Mouse (Mus musculus) cerebellum, adult 9-11 months (tissue): ENCODE measurements around the gene Rnf212b.

Experiments used
- DNase-seq: peaks from one replicate; pipeline ENCODE4 v3.0.0; 2022

The Rnf212b gene

DNA sequence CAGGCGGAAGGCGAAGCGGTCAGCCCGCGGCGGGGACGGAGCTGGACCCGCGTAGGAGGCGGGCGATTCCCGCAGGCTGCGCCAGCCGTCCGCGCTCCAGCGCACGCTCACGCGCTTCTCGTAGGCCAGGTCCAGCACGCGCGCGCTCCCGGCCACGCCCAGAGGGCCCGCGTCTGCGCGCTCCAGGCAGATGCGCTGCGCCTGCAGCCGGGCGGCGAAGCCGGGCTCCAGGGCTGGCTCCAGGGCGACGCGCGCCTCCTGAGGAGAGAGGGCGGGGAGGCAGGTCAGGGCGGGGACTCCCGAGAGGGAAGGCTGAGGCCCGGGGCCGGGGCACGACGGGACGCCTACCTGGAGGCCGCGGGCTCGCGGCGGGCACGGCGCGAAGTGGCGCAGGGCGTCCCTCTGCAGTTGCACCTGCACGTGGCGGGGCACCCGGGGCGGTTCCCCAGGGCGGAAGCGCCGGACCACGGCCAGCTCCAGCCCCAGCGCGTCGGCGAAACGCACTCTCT lies 62.7 kb downstream of the Rnf212b start:
- peak; percentile 96 for DNase-seq

DNA sequence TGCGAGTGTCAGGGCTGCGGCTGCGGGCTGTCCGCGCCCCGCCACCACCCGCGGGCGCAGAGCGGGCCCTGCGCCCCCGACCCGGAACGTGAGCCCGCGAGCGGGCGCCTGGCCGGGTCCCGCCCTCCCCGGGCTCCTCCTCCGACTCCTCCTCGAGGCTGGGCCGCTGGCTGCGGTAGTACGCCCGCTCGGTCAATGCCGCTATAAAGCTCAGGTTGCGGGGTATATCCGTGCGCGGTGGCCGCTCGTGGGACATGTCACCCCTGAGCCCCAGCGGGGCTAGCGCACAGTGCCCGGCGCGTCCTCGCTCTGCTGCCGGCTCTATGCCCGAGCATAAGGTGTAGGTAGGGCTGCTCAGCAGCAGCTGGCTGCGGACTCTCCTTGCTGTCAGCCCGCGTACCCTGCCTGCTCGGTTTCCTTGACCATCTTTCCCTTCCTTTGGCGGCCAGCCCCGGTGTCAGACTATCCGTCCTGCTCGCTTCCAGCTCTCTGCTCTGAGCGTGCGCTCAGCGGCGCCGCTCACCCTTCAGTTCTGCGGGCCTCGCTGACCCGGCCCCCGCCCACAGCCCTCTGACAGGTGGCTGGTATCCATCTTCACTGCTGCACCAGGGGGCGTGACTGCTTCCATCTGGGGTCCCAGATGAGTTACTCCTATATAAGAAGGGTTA lies 63.2 kb downstream of the Rnf212b start, which contains the start of gene Ppp1r3e:
Gene Ppp1r3e (minus strand): TSS at position 503 of the 668 bp plus-strand sequence.
- DNase-seq: peak; percentile 84

DNA sequence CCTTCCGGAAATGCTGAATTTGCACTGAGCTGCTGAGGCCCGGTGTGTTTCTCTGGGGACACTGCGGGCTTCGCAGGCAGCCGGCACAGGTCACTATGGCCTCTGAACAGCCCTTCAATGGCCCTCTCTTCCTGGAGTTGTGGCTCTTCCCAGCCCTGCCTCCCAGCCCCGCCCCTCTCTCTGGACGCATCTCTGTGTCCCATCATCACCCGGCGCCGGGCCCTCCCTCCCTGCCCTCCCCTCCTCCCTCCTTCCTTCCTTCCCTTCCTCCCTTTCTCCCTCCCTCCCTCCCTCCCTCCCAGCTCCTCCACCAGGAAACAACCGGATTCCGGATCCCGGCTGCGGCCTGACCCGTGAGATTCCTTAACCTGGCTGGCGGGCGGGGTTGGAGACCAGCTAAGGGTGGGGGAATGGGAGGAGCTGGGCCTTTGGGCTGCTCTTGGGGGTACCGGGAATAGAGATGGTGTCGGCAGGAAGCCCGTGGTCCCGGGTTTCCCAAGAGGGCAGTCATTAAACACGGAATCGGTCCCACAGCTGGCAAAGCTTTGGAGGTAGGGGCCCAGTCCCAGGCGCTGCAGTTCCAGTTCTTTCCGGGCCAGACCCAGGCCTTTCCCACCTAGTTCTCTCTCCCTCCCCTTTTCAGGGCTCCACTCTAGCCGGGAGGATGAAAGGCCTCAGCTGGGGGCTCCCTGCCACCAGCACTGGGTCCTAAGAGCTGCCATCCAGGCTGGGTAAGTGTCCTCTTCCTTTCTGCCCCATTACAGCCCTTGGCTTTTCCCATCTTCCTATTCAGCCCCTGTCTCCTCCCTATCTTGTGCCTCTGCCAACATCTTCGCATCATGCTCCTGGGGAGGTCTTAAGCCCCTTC lies 69.4 kb downstream of the Rnf212b start, which contains the start of the genes Bcl2l2 and Gm20521:
Gene Bcl2l2 (plus strand): TSS at position 224 of the 868 bp plus-strand sequence.
Gene Gm20521 (plus strand): TSS at position 288 of the 868 bp plus-strand sequence.
- DNase-seq: peak; percentile 88

DNA sequence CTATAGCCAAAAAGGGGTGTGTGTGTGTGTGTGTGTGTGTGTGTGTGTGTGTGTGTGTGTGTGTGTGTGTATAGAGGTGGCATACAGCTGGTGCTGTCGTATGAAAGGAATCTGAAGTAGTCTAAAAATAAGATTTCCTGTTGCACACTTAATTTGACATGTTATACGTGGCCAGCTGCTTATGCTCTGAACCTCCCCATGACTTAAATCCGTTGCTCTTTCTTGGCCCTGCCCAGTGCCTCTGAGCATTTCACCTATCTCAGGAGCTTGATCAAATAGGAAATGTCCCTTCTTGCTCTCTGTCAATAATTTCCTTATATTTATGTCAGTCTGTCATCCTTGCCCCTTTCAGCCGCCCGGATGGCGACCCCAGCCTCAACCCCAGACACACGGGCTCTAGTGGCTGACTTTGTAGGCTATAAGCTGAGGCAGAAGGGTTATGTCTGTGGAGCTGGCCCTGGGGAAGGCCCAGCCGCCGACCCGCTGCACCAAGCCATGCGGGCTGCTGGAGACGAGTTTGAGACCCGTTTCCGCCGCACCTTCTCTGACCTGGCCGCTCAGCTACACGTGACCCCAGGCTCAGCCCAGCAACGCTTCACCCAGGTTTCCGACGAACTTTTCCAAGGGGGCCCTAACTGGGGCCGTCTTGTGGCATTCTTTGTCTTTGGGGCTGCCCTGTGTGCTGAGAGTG lies 70.2 kb downstream of the Rnf212b start:
- peak; percentile 47 for DNase-seq

DNA sequence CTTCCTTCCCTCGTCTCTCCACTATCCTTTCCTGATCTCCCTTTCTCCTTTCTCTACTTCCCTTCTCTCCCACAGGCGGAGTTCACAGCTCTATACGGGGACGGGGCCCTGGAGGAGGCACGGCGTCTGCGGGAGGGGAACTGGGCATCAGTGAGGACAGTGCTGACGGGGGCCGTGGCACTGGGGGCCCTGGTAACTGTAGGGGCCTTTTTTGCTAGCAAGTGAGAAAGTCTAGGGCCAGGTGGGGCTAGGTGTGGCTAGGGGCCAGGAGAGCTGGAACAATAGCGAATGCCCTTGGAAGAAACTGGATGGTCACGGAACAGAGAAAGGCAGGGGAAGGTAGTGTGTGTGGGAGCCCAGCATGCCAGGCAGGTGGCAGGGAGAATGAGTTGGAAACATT lies 71.4 kb downstream of the Rnf212b start:
- no peak for DNase-seq

DNA sequence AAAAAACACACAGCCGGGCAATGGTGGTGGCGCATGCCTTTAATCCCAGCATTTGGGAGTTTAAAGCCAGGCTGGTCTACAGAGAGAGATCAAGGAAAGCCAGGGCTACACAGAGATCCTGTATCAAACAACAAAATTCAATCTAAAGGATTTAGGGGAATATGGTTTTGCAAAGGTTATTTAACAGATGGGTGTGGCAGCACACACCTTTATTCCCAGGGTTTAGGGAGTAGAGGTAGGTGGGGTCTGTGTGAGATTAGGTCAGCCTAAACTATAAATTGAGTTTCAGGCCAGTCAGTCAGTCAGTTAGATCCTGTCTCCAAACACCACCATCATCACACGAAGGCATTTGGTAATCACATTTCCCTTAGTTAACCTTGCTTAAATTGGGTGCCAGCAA lies 78.3 kb downstream of the Rnf212b start, which contains the start of gene Pabpn1:
Gene Pabpn1 (plus strand): TSS at position 301 of the 400 bp plus-strand sequence.
- no peak for DNase-seq

DNA sequence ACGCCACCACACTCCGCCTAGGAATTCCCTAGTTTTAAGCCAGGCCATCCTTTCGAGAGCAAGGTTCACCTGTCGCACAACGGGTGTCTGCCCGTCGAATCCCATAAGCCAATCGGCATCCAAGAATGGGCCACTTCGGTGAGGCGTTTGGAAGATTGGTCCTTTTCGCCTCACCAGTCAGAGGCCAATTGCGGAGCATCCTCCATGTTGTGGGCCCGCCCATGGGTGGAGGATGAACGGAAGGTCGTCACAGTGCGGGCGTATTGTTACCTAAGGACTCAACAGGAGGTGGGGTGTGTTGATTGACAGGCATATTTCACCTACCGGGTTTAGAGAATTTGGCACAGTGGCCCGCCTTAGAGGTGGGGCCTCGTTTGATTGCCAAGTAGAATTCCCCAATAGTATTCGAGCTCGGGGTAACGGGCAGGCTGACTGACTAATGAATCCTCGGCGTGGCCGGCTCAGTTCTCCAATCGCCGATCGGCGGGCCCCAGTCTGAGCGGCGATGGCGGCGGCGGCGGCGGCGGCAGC lies 79.8 kb downstream of the Rnf212b start:
- DNase-seq: peak; percentile 100

DNA sequence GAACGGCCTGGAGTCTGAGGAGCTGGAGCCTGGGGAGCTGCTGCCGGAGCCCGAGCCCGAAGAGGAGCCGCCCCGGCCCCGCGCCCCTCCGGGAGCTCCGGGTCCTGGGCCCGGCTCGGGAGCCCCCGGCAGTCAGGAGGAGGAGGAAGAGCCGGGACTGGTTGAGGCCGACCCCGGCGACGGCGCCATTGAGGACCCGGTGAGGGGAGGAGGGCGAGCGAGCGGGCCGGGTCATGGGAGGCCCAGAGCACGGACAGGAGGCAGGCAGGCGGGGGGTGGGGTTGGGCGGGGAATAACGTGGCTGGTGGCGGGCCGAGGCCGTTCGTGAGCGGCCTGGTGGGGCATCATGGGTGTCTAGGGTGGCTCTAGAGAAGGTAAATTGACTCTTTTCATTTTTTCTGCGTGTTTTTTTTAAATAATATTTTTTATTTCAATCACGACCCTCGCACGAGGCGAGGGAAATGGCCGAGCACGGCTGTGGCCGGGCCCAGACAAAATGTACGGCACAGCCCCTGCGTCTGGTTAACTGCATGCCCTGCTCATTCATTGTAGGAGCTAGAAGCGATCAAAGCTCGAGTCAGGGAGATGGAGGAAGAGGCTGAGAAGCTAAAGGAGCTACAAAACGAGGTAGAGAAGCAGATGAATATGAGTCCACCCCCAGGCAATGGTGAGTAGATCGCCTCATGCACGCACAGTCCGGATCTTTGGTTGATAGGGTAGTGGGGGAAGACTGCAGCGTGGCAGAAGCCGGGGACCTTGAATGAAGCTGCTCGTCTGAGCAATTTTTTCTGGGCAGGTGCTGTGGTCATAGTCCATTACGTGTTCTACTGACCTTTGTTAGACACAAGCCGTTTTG lies 80.6 kb downstream of the Rnf212b start:
- DNase-seq: no peak

DNA sequence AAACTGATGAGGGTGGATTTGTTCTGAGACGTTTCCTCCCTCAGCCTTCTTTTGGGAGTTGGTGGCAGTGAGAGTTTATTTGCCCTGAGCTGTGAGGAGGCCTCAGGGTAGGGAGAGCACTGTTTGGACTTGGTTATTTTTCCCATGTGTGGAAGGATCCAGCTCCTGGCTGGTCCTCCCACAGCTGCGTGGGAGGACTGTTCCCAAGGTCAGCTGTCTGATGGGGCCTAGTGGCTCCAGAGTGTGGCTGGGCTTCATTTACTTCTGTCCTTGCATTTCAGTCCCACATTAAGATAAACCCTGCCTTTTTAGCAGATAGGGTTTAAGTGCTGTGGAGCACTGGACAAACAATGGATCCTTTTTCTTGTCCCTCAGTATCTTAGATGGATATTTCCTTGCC lies 83.5 kb downstream of the Rnf212b start:
- no peak for DNase-seq

DNA sequence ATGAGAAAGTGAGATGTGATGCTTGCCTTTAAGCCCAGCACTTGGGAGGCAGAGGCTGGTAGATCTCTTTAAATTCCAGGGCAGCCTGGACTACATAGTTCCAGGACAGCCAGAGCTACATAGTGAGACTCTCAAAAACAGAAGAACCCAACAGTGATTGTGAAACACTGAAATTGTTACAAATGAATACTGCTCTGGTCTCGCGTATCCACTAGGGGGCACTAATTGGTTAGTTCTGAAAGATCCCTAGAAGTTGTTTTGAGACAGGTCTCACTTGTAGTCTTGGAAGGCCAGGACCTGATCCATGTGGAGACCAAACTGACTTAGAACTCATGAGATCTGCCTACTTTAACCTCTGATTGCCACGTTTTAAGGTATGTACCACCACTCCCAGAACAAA lies 86.4 kb downstream of the Rnf212b start:
- peak; percentile 67 for DNase-seq

DNA sequence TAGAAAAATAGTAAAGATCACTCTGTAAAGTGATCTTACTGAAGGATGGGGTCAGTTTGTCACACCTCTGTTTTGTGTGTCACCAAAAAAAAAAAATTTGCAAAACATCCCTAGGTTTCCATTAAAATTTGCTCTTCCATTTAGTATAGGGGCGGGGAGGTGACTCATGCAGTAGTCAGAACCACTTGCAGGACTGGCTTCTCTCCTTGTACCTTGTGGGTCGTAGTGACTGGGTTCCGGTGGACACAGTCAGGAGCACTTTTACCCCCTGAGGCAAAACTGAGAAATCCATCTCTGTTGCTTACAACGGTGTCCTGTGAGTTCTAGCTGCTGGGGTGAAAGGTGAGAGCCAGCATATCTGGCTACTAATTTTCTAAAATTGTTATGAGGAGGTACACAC lies 89.7 kb downstream of the Rnf212b start:
- no peak for DNase-seq
